Mouse (Mus musculus): ENCODE measurements at regions not wholly inside any gene's neighbourhood (a gene's known extent, or its start where the extent isn't known, plus 50 kb on each side); places are given as distances from the start of the nearest gene placed in this dataset.

GRCm38 (mm10) chr16:24324917-24325316, 68.4 kb upstream of the Lpp start:
- H3K27me3 ChIP-seq (ENCODE audit: control insufficient read depth, insufficient read depth, low read length), result no peaks in the 10 kb centered on the region
- H3K27ac ChIP-seq (ENCODE audit: insufficient read depth, low read length), result no peak overlapping the region
- TF ChIP-seq CTCF (IDR thresholded peaks at IDR 0.05; ENCODE audit: borderline replicate concordance, insufficient read depth, low read depth, low read length), result no peak
- TF ChIP-seq POLR2A (IDR thresholded peaks at IDR 0.05; ENCODE audit: borderline replicate concordance, insufficient read depth, low read length), result no peak
- no peak for DNase-seq
- 93% methylated on average over 2 of the region's 2 CpGs for WGBS
- no peak overlapping the region for H3K4me3 ChIP-seq (replicated peaks; ENCODE audit: insufficient read depth, low read depth, low read length)
- H3K4me1 ChIP-seq (ENCODE audit: control insufficient read depth, insufficient read depth, low read length), result no peaks in the 10 kb centered on the region

DNA sequence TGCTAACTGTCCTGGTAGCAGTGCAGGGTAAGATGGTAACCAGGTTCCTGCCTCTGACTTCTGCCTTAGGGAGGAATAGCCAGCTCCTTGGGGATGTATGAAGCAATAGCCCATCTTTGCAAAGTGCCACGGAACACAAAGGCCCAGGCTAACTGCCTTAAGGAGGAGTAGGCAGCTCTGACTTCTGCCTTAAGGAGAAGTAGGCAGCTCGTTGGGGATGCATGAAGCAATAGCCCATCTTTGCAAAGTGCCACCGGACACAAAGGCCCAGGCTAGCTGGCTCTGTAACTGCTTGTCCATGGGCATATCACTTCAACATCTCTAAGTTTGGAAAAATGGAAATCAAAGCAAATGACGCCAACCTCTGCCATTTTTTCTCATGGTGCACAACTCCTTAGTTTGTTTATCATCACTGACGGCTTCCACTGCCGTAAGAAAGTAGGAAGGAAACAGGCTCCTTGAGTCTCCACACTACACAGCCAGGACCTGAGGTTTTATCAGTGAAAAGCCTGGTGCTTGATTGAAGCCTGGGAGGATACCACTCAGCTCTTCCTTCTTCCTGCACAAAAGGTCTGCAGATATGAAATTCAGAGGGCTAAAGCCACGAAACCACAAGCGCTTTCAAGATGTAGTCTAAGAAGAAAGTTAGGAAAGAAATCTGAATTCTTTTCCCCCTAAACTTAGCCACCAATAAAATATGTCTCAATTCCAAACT, 74.4 kb upstream of the Lpp start:
- Histone ChIP-seq H3K27me3 (ENCODE audit: control insufficient read depth, insufficient read depth, low read length) (no peaks in the 10 kb centered on the region), H3K4me3 (replicated peaks; ENCODE audit: insufficient read depth, low read depth, low read length) (no peak overlapping the region), H3K4me1 (ENCODE audit: control insufficient read depth, insufficient read depth, low read length) (peaks cover 1% of the 10 kb centered on the region; the same call in 1 of the 2 replicates), H3K27ac (ENCODE audit: insufficient read depth, low read length) (no peak overlapping the region)
- DNase-seq, result no peak
- TF ChIP-seq CTCF (IDR thresholded peaks at IDR 0.05; ENCODE audit: borderline replicate concordance, insufficient read depth, low read depth, low read length) (no peak), POLR2A (IDR thresholded peaks at IDR 0.05; ENCODE audit: borderline replicate concordance, insufficient read depth, low read length) (no peak)
- 95% methylated on average over 8 of the region's 8 CpGs for WGBS

GRCm38 (mm10) chr16:24313544-24314326, 79.6 kb upstream of the Lpp start:
- WGBS, result 74% methylated on average over 7 of the region's 7 CpGs
- TF ChIP-seq CTCF (IDR thresholded peaks at IDR 0.05; ENCODE audit: borderline replicate concordance, insufficient read depth, low read depth, low read length) (no peak), POLR2A (IDR thresholded peaks at IDR 0.05; ENCODE audit: borderline replicate concordance, insufficient read depth, low read length) (no peak)
- Histone ChIP-seq H3K27me3 (ENCODE audit: control insufficient read depth, insufficient read depth, low read length) (no peaks in the 10 kb centered on the region), H3K27ac (ENCODE audit: insufficient read depth, low read length) (no peak overlapping the region), H3K4me1 (ENCODE audit: control insufficient read depth, insufficient read depth, low read length) (peaks cover 8% of the 10 kb centered on the region; the same call in 1 of the 2 replicates), H3K4me3 (replicated peaks; ENCODE audit: insufficient read depth, low read depth, low read length) (no peak overlapping the region)
- DNase-seq, result peak in 1 of 2 experiments; percentile 33

DNA sequence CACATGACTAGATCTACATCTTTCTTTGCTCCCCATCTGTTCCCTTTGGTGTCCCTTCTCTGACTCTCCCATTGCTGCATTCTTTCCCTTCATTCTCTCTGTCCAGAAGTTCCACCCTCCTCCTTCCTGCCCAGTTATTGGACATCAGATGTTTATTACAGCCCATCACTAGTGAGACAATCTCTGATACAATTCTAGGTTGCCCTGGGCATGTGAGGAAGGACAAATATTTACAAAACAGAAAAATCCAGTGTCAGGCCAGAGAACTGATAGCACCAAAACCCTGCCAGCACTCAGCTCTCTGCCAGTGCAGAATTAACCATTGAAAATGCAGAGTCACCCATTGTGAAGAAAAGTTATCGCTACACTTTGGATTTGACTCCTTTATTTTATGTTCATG, 87.9 kb upstream of the Lpp start:
- H3K4me1 ChIP-seq (ENCODE audit: control insufficient read depth, insufficient read depth, low read length), result no peaks in the 10 kb centered on the region
- H3K4me3 ChIP-seq (replicated peaks; ENCODE audit: insufficient read depth, low read depth, low read length), result no peak overlapping the region
- TF ChIP-seq POLR2A (IDR thresholded peaks at IDR 0.05; ENCODE audit: borderline replicate concordance, insufficient read depth, low read length), result no peak
- no peak for TF ChIP-seq CTCF (IDR thresholded peaks at IDR 0.05; ENCODE audit: borderline replicate concordance, insufficient read depth, low read depth, low read length)
- DNase-seq, result no peak
- H3K27ac ChIP-seq (ENCODE audit: insufficient read depth, low read length), result no peak overlapping the region
- H3K27me3 ChIP-seq (ENCODE audit: control insufficient read depth, insufficient read depth, low read length), result no peaks in the 10 kb centered on the region
- 98% methylated on average over 1 of the region's 1 CpGs for WGBS

DNA sequence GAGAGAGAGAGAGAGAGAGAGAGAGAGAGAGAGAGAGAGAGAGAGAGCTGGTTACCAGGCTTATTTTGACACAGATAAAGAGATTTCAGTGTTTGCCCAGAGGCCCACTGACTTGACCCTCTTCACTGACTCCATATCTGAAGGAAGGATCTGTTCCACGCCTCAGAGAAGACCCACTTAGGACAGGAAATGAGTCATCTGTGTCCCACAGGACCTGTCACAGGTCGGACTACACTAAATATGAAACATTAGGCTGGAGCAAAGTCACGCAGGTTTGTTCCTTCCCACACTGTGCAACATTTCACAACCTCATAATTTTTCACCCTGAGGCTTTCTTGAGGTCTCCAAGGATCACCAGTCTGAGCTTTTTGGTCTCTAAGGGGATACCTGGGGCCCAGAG, 96.5 kb upstream of the Lpp start:
- H3K4me1 ChIP-seq (ENCODE audit: control insufficient read depth, insufficient read depth, low read length), result no peaks in the 10 kb centered on the region
- no peak overlapping the region for H3K27ac ChIP-seq (ENCODE audit: insufficient read depth, low read length)
- no peak for DNase-seq
- H3K27me3 ChIP-seq (ENCODE audit: control insufficient read depth, insufficient read depth, low read length), result no peaks in the 10 kb centered on the region
- TF ChIP-seq POLR2A (IDR thresholded peaks at IDR 0.05; ENCODE audit: borderline replicate concordance, insufficient read depth, low read length) (no peak), CTCF (IDR thresholded peaks at IDR 0.05; ENCODE audit: borderline replicate concordance, insufficient read depth, low read depth, low read length) (no peak)
- WGBS, result 83% methylated on average over 3 of the region's 3 CpGs
- no peak overlapping the region for H3K4me3 ChIP-seq (replicated peaks; ENCODE audit: insufficient read depth, low read depth, low read length)

DNA sequence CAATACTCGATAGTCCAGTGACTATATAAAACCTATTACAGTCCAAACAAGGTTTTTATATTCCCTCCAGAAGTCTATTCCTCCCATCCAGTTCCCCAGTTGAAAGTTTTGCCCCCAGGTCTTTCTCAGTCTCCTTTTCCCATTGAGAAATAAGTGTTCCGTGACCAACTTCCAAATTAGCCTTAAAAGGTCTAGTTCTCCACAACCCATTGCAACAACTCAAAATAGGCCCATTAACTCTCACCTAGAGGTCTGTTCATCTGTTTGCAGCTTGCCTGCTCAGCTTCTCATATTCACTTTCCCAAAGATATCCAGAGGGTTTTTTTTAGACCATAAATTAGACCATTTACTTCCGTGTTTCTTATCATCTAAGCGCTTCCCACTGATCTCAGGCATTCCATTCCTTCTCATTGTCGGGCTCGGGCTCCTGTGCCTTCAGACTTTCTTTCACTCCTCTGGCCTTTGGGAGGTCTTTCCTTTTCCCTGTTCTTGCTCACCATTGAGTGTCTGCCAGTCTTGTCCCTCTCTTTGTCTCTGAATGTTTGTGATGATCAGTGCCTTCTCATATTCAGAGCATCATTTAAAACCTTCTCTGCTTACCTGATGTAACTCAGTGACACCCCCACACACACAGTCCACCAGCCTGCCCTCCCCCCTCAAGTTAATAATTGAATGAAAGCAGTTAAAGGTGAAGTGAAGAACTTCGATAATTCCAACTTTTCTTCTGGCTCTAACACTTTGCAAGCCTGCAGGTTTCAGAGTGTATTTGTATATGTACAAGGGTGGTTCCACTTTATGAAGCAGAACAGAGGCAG, 97.5 kb upstream of the Lpp start:
- WGBS, result 87% methylated on average over 7 of the region's 7 CpGs
- H3K4me1 ChIP-seq (ENCODE audit: control insufficient read depth, insufficient read depth, low read length), result no peaks in the 10 kb centered on the region
- no peak for DNase-seq
- no peak overlapping the region for H3K4me3 ChIP-seq (replicated peaks; ENCODE audit: insufficient read depth, low read depth, low read length)
- no peak for TF ChIP-seq POLR2A (IDR thresholded peaks at IDR 0.05; ENCODE audit: borderline replicate concordance, insufficient read depth, low read length)
- TF ChIP-seq CTCF (IDR thresholded peaks at IDR 0.05; ENCODE audit: borderline replicate concordance, insufficient read depth, low read depth, low read length), result no peak
- H3K27me3 ChIP-seq (ENCODE audit: control insufficient read depth, insufficient read depth, low read length), result no peaks in the 10 kb centered on the region
- H3K27ac ChIP-seq (ENCODE audit: insufficient read depth, low read length), result no peak overlapping the region

- no peak for DNase-seq
- no peaks in the 10 kb centered on the region for H3K27me3 ChIP-seq (ENCODE audit: control insufficient read depth, insufficient read depth, low read length)
- H3K4me3 ChIP-seq (replicated peaks; ENCODE audit: insufficient read depth, low read depth, low read length), result no peak overlapping the region
- 42% methylated on average over 3 of the region's 3 CpGs for WGBS
- no peak overlapping the region for H3K27ac ChIP-seq (ENCODE audit: insufficient read depth, low read length)
- no peaks in the 10 kb centered on the region; the same call in 1 of the 2 replicates for H3K4me1 ChIP-seq (ENCODE audit: control insufficient read depth, insufficient read depth, low read length)
- no peak for TF ChIP-seq POLR2A (IDR thresholded peaks at IDR 0.05; ENCODE audit: borderline replicate concordance, insufficient read depth, low read length)
- no peak for TF ChIP-seq CTCF (IDR thresholded peaks at IDR 0.05; ENCODE audit: borderline replicate concordance, insufficient read depth, low read depth, low read length)
Observed at GRCm38 (mm10) chr16:24284215-24284614, 109.1 kb upstream of the Lpp start.

Measured in cerebellum, adult 2 months (tissue).